Mouse (Mus musculus) left cerebral cortex, postnatal 36 days (tissue): ENCODE measurements around the gene Bmper. TPM values are rescaled to one million over a fixed set of nuclear protein-coding genes. Genes with fewer than 3 reads are reported as not detected.
A peak's percentile ranks its signal among the peaks of the same experiment; 100 is the strongest.

ENCODE experiments used
- DNase-seq, 2 experiments: peaks; one replicate each; pipeline ENCODE4 v3.0.0; 2021 to 2022; ENCODE audit warnings: low spot score in 2 of 2, mixed read lengths in 1 of 2
- intact Hi-C: fragments of 180-260 bp; cut with DNase I; formaldehyde crosslinking; loops from one replicate; pipeline ENCODE4 v1.15.1; 2025
- total RNA-seq, 2 experiments: library from RNA; stranded (reverse); gene quantifications; 2 replicates each; pipeline ENCODE4 v1.2.3; 2021

Gene Bmper
- total RNA-seq, 2 experiments from 2014 or later = 6.4 to 9.8 TPM

GRCm38 (mm10) chr9:23399638-23400284 lies 176.9 kb downstream of the Bmper start:
- no peak for DNase-seq
- intact Hi-C loops = no loop called here

DNA sequence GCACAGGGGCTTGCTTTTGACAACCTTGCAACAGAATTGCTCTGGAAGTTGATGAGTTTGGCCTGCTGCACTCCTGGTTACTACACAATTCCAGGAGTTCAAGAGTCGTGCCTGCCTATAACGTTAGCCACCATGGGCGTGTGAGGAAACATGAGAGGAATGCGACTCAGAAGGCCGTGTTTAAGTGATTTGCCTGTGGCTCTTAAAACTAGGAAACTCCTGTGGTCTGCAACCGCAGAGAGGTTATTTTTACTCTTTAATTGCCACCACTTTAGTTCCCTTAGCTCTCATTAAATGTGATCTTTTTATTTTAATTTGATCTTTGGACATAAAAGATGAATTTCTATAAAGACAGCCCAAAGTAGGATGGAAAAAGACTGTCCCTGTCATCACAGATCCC lies 184.5 kb downstream of the Bmper start:
- no peak for DNase-seq
- intact Hi-C loops = no loop called here

- intact Hi-C loops = no loop called here
- DNase-seq = no peak
Observed at GRCm38 (mm10) chr9:23407935-23408781, 185.3 kb downstream of the Bmper start.

DNA sequence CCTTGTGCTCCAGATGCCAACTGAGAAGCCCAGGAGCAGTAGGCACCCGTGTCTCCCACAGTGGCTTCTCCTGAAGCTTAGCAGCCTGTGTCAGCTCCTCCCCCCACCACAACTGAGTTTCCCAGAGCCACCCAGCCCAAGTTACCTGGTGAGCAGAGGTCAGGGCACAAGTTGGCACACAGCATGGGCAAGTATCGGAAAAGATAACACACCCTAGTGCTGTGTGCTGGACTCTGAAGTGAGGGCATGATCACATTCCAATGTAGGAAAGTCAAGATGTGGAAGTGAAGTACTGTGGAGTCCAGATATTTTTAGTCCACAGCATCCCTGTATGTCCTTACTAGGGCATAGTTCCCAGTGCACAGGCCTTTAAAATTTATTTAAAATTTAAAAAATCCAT lies 187.7 kb downstream of the Bmper start:
- DNase-seq = no peak
- intact Hi-C loops = no loop called here

- intact Hi-C loops = no loop called here
Observed at GRCm38 (mm10) chr9:23412956-23413355, 190.1 kb downstream of the Bmper start.

GRCm38 (mm10) chr9:23419107-23419506 lies 196.2 kb downstream of the Bmper start:
- intact Hi-C loops = no loop called here

More at GRCm38 (mm10) chr9:23412956-23413355, 190.1 kb downstream of the Bmper start:
- no peak for DNase-seq

DNA sequence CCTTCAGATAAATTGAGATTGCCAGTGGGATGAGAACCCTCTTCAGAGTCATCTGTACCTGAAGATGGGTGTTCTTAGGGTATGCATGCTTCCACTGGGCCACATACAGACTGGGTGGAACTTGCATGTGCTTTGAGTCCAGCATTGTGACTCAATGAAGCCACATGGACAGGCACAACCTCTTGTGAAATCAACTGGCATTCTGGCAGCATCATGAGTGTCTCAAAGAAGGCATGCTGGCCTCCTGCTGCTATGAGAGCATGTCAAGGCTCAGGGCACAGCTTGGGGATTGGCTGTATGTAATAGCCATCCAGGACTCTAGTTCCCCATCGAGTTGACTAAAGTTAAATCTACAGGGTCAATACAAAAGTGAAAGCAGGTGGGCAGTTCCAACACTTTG lies 200.9 kb downstream of the Bmper start:
- intact Hi-C loops = no loop called here
- DNase-seq = no peak

More at GRCm38 (mm10) chr9:23419107-23419506, 196.2 kb downstream of the Bmper start:
- DNase-seq = no peak

- intact Hi-C loops = no loop called here
- DNase-seq = no peak
Observed at GRCm38 (mm10) chr9:23432631-23433030, 209.8 kb downstream of the Bmper start.

- intact Hi-C loops = no loop called here
- DNase-seq = no peak
Observed at GRCm38 (mm10) chr9:23433238-23433637, 210.4 kb downstream of the Bmper start.

- peak; percentile 10 to 26 for DNase-seq
Observed at GRCm38 (mm10) chr9:23436751-23437150, 213.9 kb downstream of the Bmper start.

GRCm38 (mm10) chr9:23438662-23439061 lies 215.8 kb downstream of the Bmper start:
- no peak for DNase-seq
- intact Hi-C loops = no loop called here

More at GRCm38 (mm10) chr9:23436751-23437150, 213.9 kb downstream of the Bmper start:
- intact Hi-C loops = no loop called here

DNA sequence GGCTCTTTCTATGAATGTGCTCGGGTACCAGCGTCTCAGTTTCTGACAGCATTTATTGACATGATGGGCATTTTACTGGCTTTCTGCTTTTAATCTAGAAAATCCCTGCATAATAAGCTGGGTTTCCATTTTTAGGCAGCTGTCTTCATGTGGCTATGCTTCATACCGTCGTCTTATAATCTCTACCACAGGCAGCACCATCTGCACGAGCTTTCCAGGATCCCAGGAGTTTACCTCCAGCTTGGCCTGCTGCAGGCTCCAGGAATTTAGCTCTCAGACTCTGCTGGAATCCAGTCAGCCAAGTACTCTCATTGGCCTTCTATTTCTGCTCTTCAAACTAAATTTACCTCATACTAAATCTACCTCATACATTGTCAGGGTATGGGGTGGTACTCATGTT lies 219.3 kb downstream of the Bmper start:
- intact Hi-C loops = no loop called here
- DNase-seq = no peak

DNA sequence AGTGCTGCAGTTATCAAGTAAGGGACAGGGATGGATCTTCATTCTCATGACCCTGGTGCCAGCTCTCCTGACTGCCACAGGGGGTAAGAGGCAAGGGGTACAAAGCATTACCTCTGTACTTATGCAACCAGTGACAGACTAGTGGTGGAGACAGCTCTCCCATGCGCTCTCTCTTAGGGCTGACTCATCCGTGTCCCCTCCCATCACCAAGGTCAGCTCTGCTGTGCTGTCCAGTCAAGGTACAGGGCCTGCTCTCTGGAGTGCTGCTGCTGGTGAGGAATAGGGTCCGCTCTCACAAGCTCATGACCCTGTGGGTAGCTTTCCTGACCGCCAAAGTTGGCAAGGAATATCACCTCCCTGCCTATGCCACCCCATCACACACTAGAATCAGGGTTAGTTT lies 222.1 kb downstream of the Bmper start:
- intact Hi-C loops = no loop called here
- no peak for DNase-seq

GRCm38 (mm10) chr9:23447271-23447961 lies 224.5 kb downstream of the Bmper start:
- DNase-seq = no peak
- intact Hi-C loops = no loop called here

- intact Hi-C loops = no loop called here
- DNase-seq = no peak
Observed at GRCm38 (mm10) chr9:23453309-23453708, 230.4 kb downstream of the Bmper start.

GRCm38 (mm10) chr9:23457186-23457585 lies 234.3 kb downstream of the Bmper start:
- no peak for DNase-seq
- intact Hi-C loops = no loop called here

DNA sequence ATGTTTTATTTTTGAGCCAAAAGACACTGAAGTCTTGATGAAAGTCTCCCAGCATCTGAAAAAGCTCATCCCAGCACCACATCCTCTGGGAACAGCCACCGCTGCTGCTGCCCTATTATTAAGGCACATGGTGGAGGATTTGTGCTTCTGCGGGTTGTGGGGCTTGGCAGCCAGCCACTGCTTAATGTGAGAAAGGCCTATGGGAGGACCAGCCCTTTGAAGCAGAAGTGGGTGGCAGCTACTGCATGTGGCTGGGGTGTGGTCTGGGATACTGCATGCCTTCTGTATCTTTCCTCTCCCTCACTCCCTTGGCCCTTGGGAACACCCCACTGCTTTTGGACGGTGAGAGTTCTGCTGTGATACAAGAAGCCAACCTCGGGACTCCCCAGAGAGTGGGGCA lies 237.8 kb downstream of the Bmper start:
- intact Hi-C loops = loop anchor here (5.0 kb wide), 1 partner anchor 122 kb away; no protein-coding TSS in a partner anchor
- no peak for DNase-seq

DNA sequence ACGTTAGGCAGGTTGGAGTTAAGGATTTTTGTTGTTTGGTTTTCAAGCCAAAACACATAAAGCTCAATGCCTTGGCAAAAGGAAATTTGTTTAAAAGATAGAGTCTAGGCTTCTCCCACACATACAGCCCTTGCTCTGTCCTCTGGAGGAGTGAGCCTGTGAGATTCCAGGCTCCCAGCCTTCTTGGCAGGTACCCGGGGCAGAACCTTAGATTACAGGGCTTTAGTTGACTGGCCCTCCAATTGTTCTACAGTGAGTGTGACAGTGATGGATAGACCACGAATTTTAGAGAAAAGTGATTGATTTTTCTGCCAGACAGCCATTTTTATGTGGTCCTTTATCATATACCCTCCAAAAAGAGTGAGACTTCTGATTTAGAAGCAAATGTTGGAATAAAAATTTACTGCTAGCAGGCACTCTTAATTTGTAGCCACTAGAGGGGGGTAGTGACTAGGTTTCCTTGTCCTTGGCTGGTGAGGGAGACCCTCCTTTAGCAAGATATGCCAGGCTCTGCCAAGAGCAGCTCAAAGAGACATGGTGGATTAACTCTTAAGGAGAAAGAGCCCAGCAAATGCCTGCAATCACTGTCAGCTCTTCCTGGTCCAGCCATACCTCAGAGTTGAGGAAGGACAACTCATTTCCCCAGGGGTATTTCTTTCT lies 240.2 kb downstream of the Bmper start:
- peak; percentile 27 to 32 for DNase-seq
- intact Hi-C loops = loop anchor here (5.0 kb wide), 1 partner anchor 119 kb away; no protein-coding TSS in a partner anchor

DNA sequence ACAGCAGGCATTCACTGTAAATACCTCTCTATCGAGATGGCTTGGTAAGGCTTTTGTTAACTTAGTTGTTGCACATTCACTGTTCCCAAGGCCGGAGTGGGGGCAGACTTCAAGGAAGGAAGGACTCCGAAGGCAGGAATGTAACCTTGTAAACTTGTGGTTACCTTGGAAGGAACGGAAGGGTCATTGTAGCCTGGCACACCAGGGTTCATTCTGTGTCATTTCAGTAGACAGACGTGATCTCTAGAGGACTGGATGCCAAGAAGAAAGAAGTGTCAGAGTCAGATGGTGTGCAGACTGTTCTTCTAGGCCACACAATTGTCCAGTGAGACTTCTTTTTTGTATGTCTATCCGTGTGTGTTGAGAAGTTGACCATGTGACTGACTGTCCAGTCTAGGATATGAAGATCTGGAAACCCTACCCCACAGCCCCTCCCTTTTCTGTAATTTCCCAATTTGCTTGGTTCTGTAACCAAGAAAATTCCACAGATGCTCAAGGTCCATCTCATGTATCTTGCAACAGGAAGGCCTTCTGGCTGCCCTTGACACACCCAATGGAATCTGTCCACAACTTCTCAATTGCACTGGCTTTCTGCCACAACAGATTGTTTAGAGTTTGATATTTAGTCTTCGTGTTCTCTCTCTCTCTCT lies 242.2 kb downstream of the Bmper start:
- intact Hi-C loops = loop anchor here (5.0 kb wide), 1 partner anchor 117 kb away; no protein-coding TSS in a partner anchor
- DNase-seq = no peak
